Mouse (Mus musculus): ENCODE results near the gene Olfr1204.

The Olfr1204 gene

DNA sequence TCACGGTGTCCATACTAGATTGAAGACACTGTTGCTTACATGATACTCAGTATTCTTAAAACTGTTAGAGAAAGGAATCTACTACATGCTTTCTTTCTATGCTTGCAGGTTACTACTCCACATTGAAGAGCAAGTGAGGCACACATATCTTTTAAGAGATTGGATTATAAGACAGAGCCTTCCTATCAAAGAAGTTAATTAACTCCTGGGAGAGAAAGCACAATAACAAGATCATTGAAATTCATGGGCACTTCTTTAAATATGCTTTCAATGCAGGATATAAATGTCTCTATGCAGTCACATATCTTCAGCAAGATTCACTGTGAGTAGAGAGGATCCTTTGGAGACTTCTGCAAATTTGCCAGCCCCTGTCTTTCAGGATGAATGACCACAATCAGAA, at the start of gene Olfr1204:
Olfr1204 (plus strand) TSS at position 301 of the 400 bp plus-strand sequence.
- DNase-seq (ENCODE audit: low spot score in 2 of 2) = no peak

- no peak for DNase-seq (ENCODE audit: low spot score in 2 of 2)
Observed at GRCm38 (mm10) chr2:88814196-88814595, 34.9 kb upstream of the Olfr1204 start, which contains the start of gene Olfr1202. Gene Olfr1202, plus strand, starts transcription at chr2:88814496.

DNA sequence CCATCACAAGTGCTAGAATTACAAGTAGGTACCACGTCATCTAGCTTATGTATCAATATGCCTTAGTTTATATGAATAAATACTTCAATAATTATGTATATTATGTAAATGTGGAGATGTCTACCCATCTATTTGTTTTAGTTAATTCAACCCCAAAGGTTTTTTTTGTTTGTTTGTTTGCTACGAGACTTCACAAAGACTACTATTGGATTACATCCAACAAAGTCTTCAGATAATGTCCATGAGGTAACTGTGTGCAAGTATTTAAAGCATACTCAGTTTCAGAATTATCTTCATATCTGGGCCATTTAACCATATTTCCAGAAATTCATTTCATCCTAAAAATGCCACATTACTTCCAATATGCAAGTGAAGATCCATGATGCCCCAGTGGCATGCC, 19.7 kb upstream of the Olfr1204 start, which contains the start of gene Olfr1205:
Olfr1205 (plus strand) TSS at position 301 of the 400 bp plus-strand sequence.
- no peak for DNase-seq (ENCODE audit: low spot score in 2 of 2)

- DNase-seq (ENCODE audit: low spot score in 2 of 2) = no peak
Observed at GRCm38 (mm10) chr2:88838477-88838876, 10.6 kb upstream of the Olfr1204 start.

- no peak for DNase-seq (ENCODE audit: low spot score in 2 of 2)
Observed at GRCm38 (mm10) chr2:88862931-88863330, 13.8 kb downstream of the Olfr1204 start, which contains the start of gene Olfr1206. Gene Olfr1206, plus strand, starts transcription at chr2:88863231.

- DNase-seq (ENCODE audit: low spot score in 2 of 2) = no peak
Observed at GRCm38 (mm10) chr2:88902211-88902610, 53.1 kb downstream of the Olfr1204 start, which contains the start of gene Olfr1208. Gene Olfr1208, minus strand, starts transcription at chr2:88902311.
